Mouse (Mus musculus): Measurements from ENCODE around the gene Pcyox1.

DNA sequence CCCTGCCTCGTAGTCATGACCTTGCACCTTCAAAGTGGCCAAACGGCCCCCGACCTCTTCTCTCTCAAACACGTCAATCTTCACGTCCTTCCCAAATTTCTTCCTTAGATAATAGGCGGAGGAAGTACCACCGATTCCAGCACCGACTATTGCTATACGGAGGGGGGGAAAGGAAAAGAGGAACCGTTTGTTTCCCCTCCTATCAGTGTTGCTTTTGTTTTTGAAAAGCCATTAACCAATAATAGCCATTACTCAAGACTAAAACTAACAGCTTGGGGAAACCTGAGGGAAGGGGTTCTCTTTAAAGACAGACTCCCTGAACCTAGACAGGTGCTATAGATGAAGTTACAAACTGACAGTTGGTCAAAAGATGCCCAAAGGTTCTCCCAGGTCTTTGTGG is 985 bp downstream of the Pcyox1 start:
- TF ChIP-seq USF1 (IDR thresholded peaks at IDR 0.05; ENCODE audit: low read depth, low read length) (no peak), RCOR1 (IDR thresholded peaks at IDR 0.05; ENCODE audit: low read depth, low read length) (no peak), CTCF (IDR thresholded peaks at IDR 0.05 in 2 of 3, conservative IDR thresholded peaks at IDR 0.05 in 1 of 3; ENCODE audit: control insufficient read depth in 1 of 3, insufficient read depth in 1 of 3, low read depth in 2 of 3, low read length in 3 of 3, poor library complexity in 1 of 3, severe bottlenecking in 1 of 3) (no peak), POLR2A (IDR thresholded peaks at IDR 0.05; ENCODE audit: control insufficient read depth in 1 of 2, insufficient read depth in 1 of 2, low read depth in 1 of 2, low read length in 2 of 2, poor library complexity in 1 of 2) (no peak), NRF1 (IDR thresholded peaks at IDR 0.05; ENCODE audit: insufficient read depth, low read depth, low read length, poor library complexity, severe bottlenecking) (no peak), EP300 (IDR thresholded peaks at IDR 0.05; ENCODE audit: low read depth in 1 of 2, low read length in 2 of 2) (peak in 1 of 2 experiments; percentile 48; a peak in 2 of 4 replicates), RAD21 (IDR thresholded peaks at IDR 0.05; ENCODE audit: low read depth, low read length) (no peak), MAX (IDR thresholded peaks at IDR 0.05; ENCODE audit: low read length) (no peak), ZKSCAN1 (IDR thresholded peaks at IDR 0.05; ENCODE audit: low read depth, low read length) (no peak)
